8 mouse cellular contexts compared by ENCODE assay signal in genomic region chr4:119157186-119157585, GRCm38 (mm10). TPM values are rescaled to one million over a fixed set of nuclear protein-coding genes. Genes with fewer than 3 reads are reported as not detected.
DNase-seq lines count a peak whose midpoint lies in the region.

No protein-coding gene starts in this region.

- intact Hi-C loops in heart, postnatal 25 days (cut with DNase I) = no loop called here
- intact Hi-C loops in heart, postnatal 14 days (cut with DNase I) = no loop called here

- peak; percentile 52 for DNase-seq in heart, adult 8-10 months (ENCODE audit: low spot score)
- DNase-seq in heart, postnatal 25 days (ENCODE audit: low spot score) = no peak
- DNase-seq in right cerebral cortex, postnatal 4 days = peak; percentile 71
- no peak for DNase-seq in right cerebral cortex, adult 18-20 months
- peak; percentile 51 for DNase-seq in brain, adult 2 months (ENCODE audit: low read depth, low spot score)
- DNase-seq in heart, postnatal 14 days = peak; percentile 65 to 79
- DNase-seq in lung, postnatal 36 days = peak; percentile 88
- DNase-seq in thymus, postnatal 25 days = peak; percentile 62

RNA-seq across cellular contexts. Expression of gene Zfp691, which starts 16.8 kb away (rescaled TPM):
- total RNA-seq in heart, adult 8-10 months (2022) = 10 to 100 TPM; 19.3 to 23.9 (median 22.6) TPM
- 10 to 100 TPM; 21.4 to 25.0 TPM for total RNA-seq in heart, postnatal 25 days (2021)
- 10 to 100 TPM; 18.7 to 20.2 TPM for total RNA-seq in heart, postnatal 14 days (2021)

RNA-seq across cellular contexts. Expression of gene Ermap, which starts 32.6 kb away (rescaled TPM):
- total RNA-seq in heart, adult 8-10 months (2022) = under 1 TPM in 1 of 4 experiments, not detected in 3; 0.17 TPM
- under 1 TPM; 0.05 to 0.25 TPM for total RNA-seq in heart, postnatal 25 days (2021)
- under 1 TPM; 0.05 to 0.24 TPM for total RNA-seq in heart, postnatal 14 days (2021)

RNA-seq across cellular contexts. Expression of gene Svbp, which starts 37.9 kb away (rescaled TPM):
- 10 to 100 TPM; 14.8 to 17.5 (median 15.8) TPM for total RNA-seq in heart, adult 8-10 months (2022)
- 10 to 100 TPM; 15.3 to 19.0 TPM for total RNA-seq in heart, postnatal 25 days (2021)
- 10 to 100 TPM; 22.1 to 24.5 TPM for total RNA-seq in heart, postnatal 14 days (2021)

RNA-seq across cellular contexts. Expression of gene Slc2a1, which starts 48.7 kb away (rescaled TPM):
- total RNA-seq in heart, adult 8-10 months (2022) = 10 to 100 TPM; 12.6 to 22.5 (median 14.9) TPM
- total RNA-seq in heart, postnatal 25 days (2021) = 1 to 10 TPM; 7.3 to 8.0 TPM
- total RNA-seq in heart, postnatal 14 days (2021) = 1 to 10 TPM; 6.2 to 8.5 TPM

Comparison
In these comparisons a context has a peak if more than half of its experiments do, and no peak if none do; other contexts are left out.
1. DNase-seq: peak in heart, adult 8-10 months (single experiment), right cerebral cortex, postnatal 4 days (single experiment), brain, adult 2 months (single experiment), heart, postnatal 14 days (2 of 2), lung, postnatal 36 days (single experiment) and thymus, postnatal 25 days (single experiment); none in heart, postnatal 25 days (single experiment) and right cerebral cortex, adult 18-20 months (single experiment).